Mouse (Mus musculus): ENCODE data around the gene Ackr4.

DNA sequence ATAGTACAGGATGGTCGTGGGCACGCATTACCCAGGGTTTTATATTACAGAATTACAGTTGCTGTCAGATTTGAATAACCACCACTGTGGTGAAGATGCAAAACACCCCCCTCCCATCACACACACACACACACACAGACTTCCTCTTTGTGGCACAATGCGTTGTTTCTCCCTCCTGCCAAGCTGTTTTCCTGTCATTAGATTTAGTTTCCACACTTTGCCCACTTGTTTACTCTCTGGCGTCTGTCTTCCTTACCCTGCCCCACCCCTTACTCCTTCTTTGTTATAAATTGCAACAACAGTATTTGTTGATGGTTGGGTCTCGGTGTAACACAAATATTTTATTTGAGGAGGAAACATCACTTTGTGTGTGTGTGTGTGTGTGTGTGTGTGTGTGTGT, 28.5 kb downstream of the Ackr4 start:
- TF ChIP-seq CTCF (IDR thresholded peaks at IDR 0.05; ENCODE audit: insufficient read depth, low read length) (no peak), POLR2A (IDR thresholded peaks at IDR 0.05; ENCODE audit: borderline replicate concordance, extremely low read depth, low read depth, low read length) (no peak)

Measured in lung, adult 2 months (tissue).